Mouse (Mus musculus): Measurements from ENCODE around the gene Vrk1. TPM values are rescaled to one million over a fixed set of nuclear protein-coding genes. Genes with fewer than 3 reads are reported as not detected.

The Vrk1 gene
- polyA plus RNA-seq, 1 experiment: 12.9 TPM

DNA sequence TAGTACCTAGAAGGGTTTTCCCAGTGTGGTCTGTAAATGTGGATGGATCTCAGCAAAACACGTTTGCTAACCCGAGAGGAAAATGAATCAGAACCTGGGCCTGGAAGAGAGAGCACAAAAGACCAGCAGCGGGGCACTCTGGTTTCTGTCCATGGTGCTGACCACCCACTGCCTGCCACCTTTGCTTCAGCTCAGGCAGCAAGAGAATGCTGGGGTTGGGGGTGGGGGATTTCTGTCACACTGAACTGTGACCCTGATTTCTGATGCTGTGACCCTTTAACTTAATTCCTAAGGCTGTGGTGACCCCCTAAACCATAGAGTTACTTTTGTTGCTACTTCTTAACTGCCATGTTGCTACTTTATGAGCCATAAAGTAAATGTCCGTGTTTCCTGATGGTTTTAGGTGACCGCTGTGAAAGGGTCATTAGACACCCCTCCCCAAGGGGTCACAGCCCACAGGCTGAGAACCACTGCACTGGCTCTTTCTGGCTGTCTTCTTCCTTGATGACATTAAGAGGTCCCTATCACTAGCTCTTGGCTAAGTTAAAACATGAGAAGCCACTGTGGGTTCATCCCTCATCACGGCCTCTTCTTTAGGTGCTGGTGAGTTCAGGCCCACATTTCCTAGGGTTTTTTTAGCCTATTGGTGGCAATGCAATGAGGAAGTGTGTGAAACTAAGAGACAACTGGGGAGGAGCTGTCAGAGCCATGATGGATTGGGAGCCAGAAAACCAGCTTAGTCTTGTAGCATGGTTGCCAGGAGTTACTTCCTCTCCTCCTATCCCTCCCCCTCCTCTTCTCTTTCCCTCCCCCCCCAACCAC, 105.3 kb downstream of the Vrk1 start:
- no peaks in the 10 kb centered on the region for H3K27me3 ChIP-seq (ENCODE audit: control insufficient read depth, insufficient read depth, low read length)
- no peak for DNase-seq
- no peak overlapping the region for H3K4me3 ChIP-seq (replicated peaks; ENCODE audit: insufficient read depth, low read depth, low read length)
- no peaks in the 10 kb centered on the region for H3K4me1 ChIP-seq (ENCODE audit: control insufficient read depth, insufficient read depth, low read length)
- no peak overlapping the region for H3K27ac ChIP-seq (ENCODE audit: insufficient read depth, low read length)
- WGBS: 79% methylated on average over 6 of the region's 6 CpGs
- TF ChIP-seq POLR2A (IDR thresholded peaks at IDR 0.05; ENCODE audit: borderline replicate concordance, insufficient read depth, low read length) (no peak), CTCF (IDR thresholded peaks at IDR 0.05; ENCODE audit: borderline replicate concordance, insufficient read depth, low read depth, low read length) (no peak)

DNA sequence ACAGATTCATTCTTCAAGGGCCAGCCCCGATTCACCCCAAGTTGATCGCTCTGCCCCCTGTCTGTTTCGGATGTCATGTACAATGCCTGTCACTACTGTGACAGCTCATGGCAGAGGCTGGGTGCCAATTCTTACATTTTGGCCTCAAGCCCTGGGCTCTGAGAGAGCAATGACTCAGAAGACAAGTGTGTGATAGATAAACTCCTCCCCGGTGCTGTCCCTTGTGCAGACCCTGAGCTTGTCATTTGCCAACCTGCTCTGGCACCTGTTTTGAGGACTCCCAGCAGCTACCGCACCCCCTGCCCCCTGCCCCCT, 105.8 kb downstream of the Vrk1 start:
- peak; percentile 44 to 60 for DNase-seq
- H3K4me1 ChIP-seq (ENCODE audit: control insufficient read depth, insufficient read depth, low read length): no peaks in the 10 kb centered on the region
- TF ChIP-seq POLR2A (IDR thresholded peaks at IDR 0.05; ENCODE audit: borderline replicate concordance, insufficient read depth, low read length) (no peak), CTCF (IDR thresholded peaks at IDR 0.05; ENCODE audit: borderline replicate concordance, insufficient read depth, low read depth, low read length) (no peak)
- H3K27ac ChIP-seq (ENCODE audit: insufficient read depth, low read length): no peak overlapping the region
- WGBS: 20% methylated on average over 5 of the region's 5 CpGs
- H3K4me3 ChIP-seq (replicated peaks; ENCODE audit: insufficient read depth, low read depth, low read length): no peak overlapping the region
- H3K27me3 ChIP-seq (ENCODE audit: control insufficient read depth, insufficient read depth, low read length): no peaks in the 10 kb centered on the region

DNA sequence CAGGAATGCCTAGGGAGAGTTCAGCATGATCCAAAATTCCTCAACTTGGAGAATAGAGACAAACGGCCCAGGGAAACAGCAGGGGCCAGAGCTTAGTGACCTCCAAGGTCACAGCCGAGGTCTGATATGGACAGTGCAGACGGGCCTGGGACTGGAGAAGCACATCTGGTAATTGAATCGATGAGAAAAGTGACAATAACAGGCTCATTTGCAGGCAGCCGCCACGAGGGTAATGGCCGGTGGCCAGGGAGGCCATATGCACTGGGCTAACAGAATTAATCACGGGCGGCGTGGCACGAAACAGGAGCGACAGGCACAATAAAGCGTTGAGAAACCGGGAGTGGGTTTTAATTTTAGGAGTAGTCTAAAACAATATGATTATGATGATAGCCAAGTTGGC, 113.2 kb downstream of the Vrk1 start:
- Histone ChIP-seq H3K27ac (ENCODE audit: insufficient read depth, low read length) (no peak overlapping the region), H3K4me1 (ENCODE audit: control insufficient read depth, insufficient read depth, low read length) (peaks cover 7% of the 10 kb centered on the region; the same call in 1 of the 2 replicates), H3K4me3 (replicated peaks; ENCODE audit: insufficient read depth, low read depth, low read length) (no peak overlapping the region), H3K27me3 (ENCODE audit: control insufficient read depth, insufficient read depth, low read length) (no peaks in the 10 kb centered on the region)
- WGBS: 2% methylated on average over 14 of the region's 14 CpGs
- TF ChIP-seq POLR2A (IDR thresholded peaks at IDR 0.05; ENCODE audit: borderline replicate concordance, insufficient read depth, low read length): no peak
- TF ChIP-seq CTCF (IDR thresholded peaks at IDR 0.05; ENCODE audit: borderline replicate concordance, insufficient read depth, low read depth, low read length): no peak
- peak; percentile 61 to 63 for DNase-seq

DNA sequence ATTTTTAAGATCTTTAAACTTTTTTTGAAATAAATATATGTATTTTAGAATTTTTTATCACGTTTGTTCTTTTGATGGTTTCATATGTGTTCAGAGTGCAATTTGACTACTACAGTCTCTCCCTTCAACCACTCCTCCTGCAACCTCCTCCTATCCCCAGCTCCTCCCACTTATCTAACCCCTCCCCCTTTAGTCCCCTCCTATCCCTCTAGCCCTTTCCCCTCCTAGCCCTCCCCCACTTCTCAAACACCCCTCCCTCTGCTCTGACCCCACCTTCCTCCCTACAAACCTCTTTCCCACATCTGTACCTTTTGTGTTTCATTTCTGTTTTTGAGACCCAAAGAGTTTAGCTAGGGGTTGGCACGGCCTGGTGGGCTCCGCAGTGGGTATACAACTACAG, 114.6 kb downstream of the Vrk1 start:
- Histone ChIP-seq H3K27me3 (ENCODE audit: control insufficient read depth, insufficient read depth, low read length) (no peaks in the 10 kb centered on the region), H3K4me1 (ENCODE audit: control insufficient read depth, insufficient read depth, low read length) (peaks cover 7% of the 10 kb centered on the region; the same call in 1 of the 2 replicates), H3K27ac (ENCODE audit: insufficient read depth, low read length) (no peak overlapping the region), H3K4me3 (replicated peaks; ENCODE audit: insufficient read depth, low read depth, low read length) (no peak overlapping the region)
- DNase-seq: no peak
- TF ChIP-seq CTCF (IDR thresholded peaks at IDR 0.05; ENCODE audit: borderline replicate concordance, insufficient read depth, low read depth, low read length) (no peak), POLR2A (IDR thresholded peaks at IDR 0.05; ENCODE audit: borderline replicate concordance, insufficient read depth, low read length) (no peak)
- WGBS: 98% methylated on average over 3 of the region's 3 CpGs

Other genes with a start within 250 kb of the Vrk1 start
- gene Papola, start 225.5 kb upstream of the Vrk1 start, polyA plus RNA-seq (2012; rRNA removed): 99.3 and 106 TPM in 2 replicates